In the genomic region with DNA sequence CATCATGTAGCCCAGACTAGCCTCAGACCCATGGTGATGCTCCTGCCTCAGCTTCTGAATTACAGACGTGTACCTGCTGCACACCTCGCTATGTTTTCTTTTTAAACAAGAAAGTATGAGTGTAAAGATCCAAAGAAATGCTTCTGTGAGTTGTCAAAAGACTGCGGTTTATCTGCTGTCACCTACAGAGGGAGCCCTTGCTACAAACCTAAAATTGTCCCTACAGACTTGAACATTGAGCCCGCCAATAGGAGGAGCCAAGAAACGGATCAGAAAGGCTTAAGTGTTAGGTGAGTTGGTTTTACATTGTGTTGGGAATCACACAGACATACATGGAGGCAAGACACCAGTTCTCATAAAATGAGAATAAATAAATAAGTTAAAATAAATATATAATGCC, we compare ENCODE assay signal across 9 mouse cellular contexts. TPM values are rescaled to one million over a fixed set of nuclear protein-coding genes. Genes with fewer than 3 reads are reported as not detected.
DNase-seq lines count a peak whose midpoint lies in the region; ATAC-seq lines count a peak whose summit lies in the region.
"Had no signal": no experiment of that assay in that cellular context is flagged by ENCODE, and none has a peak within 500 bp of the region (broad histone marks: within the 10 kb centered on the region; RNA-seq: fewer than 3 reads in every experiment).

No protein-coding gene starts in this region.

- H3K27me3 ChIP-seq in midbrain, embryonic 14.5 days (ENCODE audit: control insufficient read depth, insufficient read depth, low read length) = no peaks in the 10 kb centered on the region

- H3K36me3 ChIP-seq in midbrain, embryonic 14.5 days (ENCODE audit: control insufficient read depth, insufficient read depth, low read length) = no peaks in the 10 kb centered on the region

- peak; percentile 19 for DNase-seq in ovary, adult 18-20 months (ENCODE audit: low spot score)
- DNase-seq in ovary, postnatal 36 days (ENCODE audit: low spot score) = no peak
- peak; percentile 65 for DNase-seq in adrenal gland, postnatal 14 days
- peak; percentile 84 for DNase-seq in induced T-regulatory cell, adult 2 months (ENCODE audit: low read depth)
- peak; percentile 42 to 76 for DNase-seq in left cerebral cortex, postnatal 25 days (ENCODE audit: low spot score in 2 of 2)
- DNase-seq in midbrain, embryonic 14.5 days = peak; percentile 80
- peak; percentile 76 for DNase-seq in thymus, postnatal 0 days (ENCODE audit: low spot score)

- intact Hi-C loops in left cerebral cortex, postnatal 25 days (cut with DNase I) = loop anchor here (1.0 to 5.0 kb wide), 4 partner anchors 24 to 512 kb away; no protein-coding TSS in a partner anchor

- H3K4me2 ChIP-seq in midbrain, embryonic 14.5 days (ENCODE audit: low read length) = no peak overlapping the region

- WGBS in midbrain, embryonic 14.5 days = 10% methylated on average over 5 of the region's 5 CpGs

- H3K4me3 ChIP-seq in midbrain, embryonic 14.5 days (replicated peaks; ENCODE audit: low read depth, low read length) = no peak overlapping the region

- no peaks in the 10 kb centered on the region for H3K4me1 ChIP-seq in midbrain, embryonic 14.5 days (ENCODE audit: control insufficient read depth, insufficient read depth, low read length)

- H3K27ac ChIP-seq in midbrain, embryonic 14.5 days (replicated peaks; ENCODE audit: low read depth, low read length) = no peak overlapping the region

- H3K9ac ChIP-seq in midbrain, embryonic 14.5 days (replicated peaks; ENCODE audit: low read length) = no peak overlapping the region

- no peaks in the 10 kb centered on the region for H3K9me3 ChIP-seq in midbrain, embryonic 14.5 days (ENCODE audit: control insufficient read depth, low read length)

- ATAC-seq in erythroblast, adult 5-6 weeks (replicated peaks; ENCODE audit: low FRiP score, poor library complexity, severe bottlenecking) = peak; percentile 95
- ATAC-seq in midbrain, embryonic 14.5 days (ENCODE audit: low FRiP score, low TSS enrichment) = no peak

RNA-seq across cellular contexts. Expression of gene Rnf11, which starts 20.4 kb away (rescaled TPM):
- total RNA-seq in adrenal gland, postnatal 14 days (2021) = 122 and 138 TPM in 2 replicates
- total RNA-seq in erythroblast, adult 5-6 weeks (2015; ENCODE audit: low replicate concordance) = 174 and 177 TPM in 2 replicates
- 241 and 315 TPM in 2 replicates for total RNA-seq in erythroblast, adult 5-6 weeks (2017; ENCODE audit: low replicate concordance)
- total RNA-seq in left cerebral cortex, postnatal 25 days (2021) = 100 to 1,000 TPM; 206 to 219 TPM
- 84.5 and 104 TPM in 2 replicates for polyA plus RNA-seq in midbrain, embryonic 14.5 days (2014; fragmentation: Nextera tagmentation; extraction: Ambion mirVana)
- 24.6 and 26.5 TPM in 2 replicates for polyA plus RNA-seq in thymus, postnatal 0 days (2015; fragmentation: Nextera tagmentation; extraction: Ambion mirVana)

RNA-seq across cellular contexts. Expression of gene 4930522H14Rik, which starts 26.2 kb away (rescaled TPM):
- total RNA-seq in adrenal gland, postnatal 14 days (2021) = not detected in 2 replicates
- not detected in 2 replicates for total RNA-seq in erythroblast, adult 5-6 weeks (2015; ENCODE audit: low replicate concordance)
- total RNA-seq in erythroblast, adult 5-6 weeks (2017; ENCODE audit: low replicate concordance) = not detected in 2 replicates
- total RNA-seq in left cerebral cortex, postnatal 25 days (2021) = not detected
- not detected in 2 replicates for polyA plus RNA-seq in midbrain, embryonic 14.5 days (2014; fragmentation: Nextera tagmentation; extraction: Ambion mirVana)
- not detected in 2 replicates for polyA plus RNA-seq in thymus, postnatal 0 days (2015; fragmentation: Nextera tagmentation; extraction: Ambion mirVana)
- total RNA-seq: gastrocnemius, postnatal 4 days had no signal
